Mouse (Mus musculus) small intestine, adult 2 months (tissue): ENCODE measurements at regions not wholly inside any gene's neighbourhood (a gene's known extent, or its start where the extent isn't known, plus 50 kb on each side); places are given as distances from the start of the nearest gene placed in this dataset.

Experiments used
- H3K27ac ChIP-seq: fragments of 200-500 bp; 2 replicates; pipeline ENCODE4 v1.5.1; 2012; ENCODE audit warnings: low read depth, low read length, control low read depth, inconsistent platforms; ENCODE audit not compliant: insufficient read depth
- H3K27me3 ChIP-seq: fragments of 200-500 bp; 2 replicates; pipeline ENCODE4 v1.6.1; 2012; ENCODE audit warnings: mild to moderate bottlenecking, moderate library complexity, low read length, inconsistent platforms; ENCODE audit not compliant: control insufficient read depth, insufficient read depth
- H3K36me3 ChIP-seq: fragments of 200-500 bp; 2 replicates; pipeline ENCODE4 v1.6.1; 2012; ENCODE audit warnings: mild to moderate bottlenecking, low read length, control low read depth, inconsistent platforms; ENCODE audit not compliant: control insufficient read depth, insufficient read depth
- H3K4me1 ChIP-seq: fragments of 200-500 bp; 2 replicates; pipeline ENCODE4 v1.6.1; 2012; ENCODE audit warnings: low read length, inconsistent platforms, mixed read lengths; ENCODE audit not compliant: control insufficient read depth, insufficient read depth, insufficient read length
- H3K4me3 ChIP-seq: fragments of 200-500 bp; 2 replicates; pipeline ENCODE4 v1.5.1; 2012; ENCODE audit warnings: low read depth, mild to moderate bottlenecking, control low read depth, inconsistent platforms, low read length, moderate library complexity
- CTCF ChIP-seq: fragments of 200-500 bp; IDR thresholded peaks from 2 replicates; pipeline ENCODE4 v1.5.1; 2012; ENCODE audit warnings: low read depth, mild to moderate bottlenecking, control low read depth, inconsistent platforms, low read length, moderate library complexity, mixed read lengths; ENCODE audit not compliant: insufficient replicate concordance, insufficient read length; ENCODE audit errors: extremely low read depth
- POLR2A ChIP-seq: fragments of 200-500 bp; IDR thresholded peaks from 2 replicates; pipeline ENCODE4 v1.6.1; 2012; ENCODE audit warnings: low read depth, mild to moderate bottlenecking, control low read depth, inconsistent platforms, low read length, moderate library complexity
- WGBS: fragments of 180-500 bp; shearing (Covaris S2); methylation state at CpG from one replicate; pipeline ENCODE4 v1.1.7; 2018; 5-methylcytosine and 5-hydroxymethylcytosine counted together

- TF ChIP-seq CTCF (no peak), POLR2A (no peak)
- Histone ChIP-seq H3K27ac (no peak overlapping the region), H3K27me3 (no peaks in the 10 kb centered on the region), H3K4me1 (no peaks in the 10 kb centered on the region), H3K36me3 (no peaks in the 10 kb centered on the region), H3K4me3 (no peak overlapping the region)
These were observed 244.9 kb downstream of the Etaa1 start for GRCm38 (mm10) chr11:17708769-17709168.

- Histone ChIP-seq H3K4me3 (no peak overlapping the region), H3K36me3 (no peaks in the 10 kb centered on the region), H3K4me1 (no peaks in the 10 kb centered on the region), H3K27ac (no peak overlapping the region), H3K27me3 (no peaks in the 10 kb centered on the region)
- no peak for TF ChIP-seq CTCF
- no peak for TF ChIP-seq POLR2A
- WGBS = 83% methylated on average over 1 of the region's 1 CpGs
These were observed 231.6 kb downstream of the Etaa1 start for GRCm38 (mm10) chr11:17722051-17722450.

GRCm38 (mm10) chr11:17727258-17728034 lies 226.2 kb downstream of the Etaa1 start:
- Histone ChIP-seq H3K4me1 (no peaks in the 10 kb centered on the region), H3K27me3 (no peaks in the 10 kb centered on the region), H3K36me3 (no peaks in the 10 kb centered on the region), H3K4me3 (no peak overlapping the region), H3K27ac (no peak overlapping the region)
- no peak for TF ChIP-seq POLR2A
- TF ChIP-seq CTCF = no peak
- 57% methylated on average over 8 of the region's 8 CpGs for whole genome bisulfite sequencing

GRCm38 (mm10) chr11:17733075-17733474 lies 220.6 kb downstream of the Etaa1 start:
- H3K4me3 ChIP-seq = no peak overlapping the region
- no peaks in the 10 kb centered on the region for H3K27me3 ChIP-seq
- TF ChIP-seq POLR2A = no peak
- TF ChIP-seq CTCF = no peak
- WGBS = 83% methylated on average over 4 of the region's 4 CpGs
- H3K36me3 ChIP-seq = no peaks in the 10 kb centered on the region
- H3K4me1 ChIP-seq = no peaks in the 10 kb centered on the region
- H3K27ac ChIP-seq = no peak overlapping the region

GRCm38 (mm10) chr11:17734519-17734918 lies 219.2 kb downstream of the Etaa1 start:
- no peaks in the 10 kb centered on the region for H3K36me3 ChIP-seq
- no peaks in the 10 kb centered on the region for H3K4me1 ChIP-seq
- H3K27me3 ChIP-seq = no peaks in the 10 kb centered on the region
- H3K27ac ChIP-seq = no peak overlapping the region
- WGBS = 59% methylated on average over 2 of the region's 2 CpGs
- H3K4me3 ChIP-seq = no peak overlapping the region
- no peak for TF ChIP-seq POLR2A
- no peak for TF ChIP-seq CTCF

- WGBS = 64% methylated on average over 5 of the region's 5 CpGs
- no peak for TF ChIP-seq CTCF
- no peak for TF ChIP-seq POLR2A
- no peak overlapping the region for H3K4me3 ChIP-seq
These were observed 214.8 kb downstream of the Etaa1 start for GRCm38 (mm10) chr11:17738879-17739278.

GRCm38 (mm10) chr11:17743821-17744220 lies 209.9 kb downstream of the Etaa1 start:
- H3K4me1 ChIP-seq = no peaks in the 10 kb centered on the region
- no peak overlapping the region for H3K4me3 ChIP-seq
- H3K27me3 ChIP-seq = no peaks in the 10 kb centered on the region
- 68% methylated on average over 1 of the region's 1 CpGs for WGBS
- no peak overlapping the region for H3K27ac ChIP-seq
- H3K36me3 ChIP-seq = no peaks in the 10 kb centered on the region
- no peak for TF ChIP-seq POLR2A
- TF ChIP-seq CTCF = no peak

More at GRCm38 (mm10) chr11:17738879-17739278, 214.8 kb downstream of the Etaa1 start:
- Histone ChIP-seq H3K4me1 (no peaks in the 10 kb centered on the region), H3K27ac (no peak overlapping the region), H3K27me3 (no peaks in the 10 kb centered on the region), H3K36me3 (no peaks in the 10 kb centered on the region)

GRCm38 (mm10) chr11:17750345-17750744 lies 203.3 kb downstream of the Etaa1 start:
- Histone ChIP-seq H3K4me1 (no peaks in the 10 kb centered on the region), H3K27me3 (no peaks in the 10 kb centered on the region), H3K4me3 (no peak overlapping the region), H3K36me3 (no peaks in the 10 kb centered on the region), H3K27ac (no peak overlapping the region)
- WGBS = 25% methylated on average over 6 of the region's 6 CpGs
- TF ChIP-seq CTCF (no peak), POLR2A (no peak)
